Mouse (Mus musculus) CH12.LX (cell line): ENCODE measurements around the gene Arrdc2. TPM values are rescaled to one million over a fixed set of nuclear protein-coding genes. Genes with fewer than 3 reads are reported as not detected.

ENCODE experiments used
- DNase-seq: peaks from one replicate; pipeline ENCODE4 v3.0.0-alpha.2; 2013; ENCODE audit errors: extremely low read depth
- H3K27ac ChIP-seq: 2 replicates; pipeline ENCODE4 v1.5.1; 2012; ENCODE audit warnings: low read depth, mild to moderate bottlenecking, control low read depth, moderate library complexity; ENCODE audit not compliant: insufficient read depth
- H3K27me3 ChIP-seq: replicated peaks from 2 replicates; pipeline ENCODE3; 2012; ENCODE audit warnings: inconsistent platforms
- H3K36me3 ChIP-seq, 2 experiments: replicated peaks in 1 of 2; 2 replicates each; pipeline versions ENCODE3 to v1.6.1; 2012; ENCODE audit warnings: inconsistent platforms in 1 of 2, low read length in 1 of 2, mild to moderate bottlenecking in 1 of 2, mixed read lengths in 1 of 2, moderate library complexity in 1 of 2; ENCODE audit not compliant: control insufficient read depth in 1 of 2, insufficient read depth in 1 of 2
- H3K4me1 ChIP-seq, 2 experiments: 2 replicates each; pipeline ENCODE4 v1.6.1; 2012; ENCODE audit warnings: inconsistent platforms in 1 of 2, moderate library complexity in 1 of 2; ENCODE audit not compliant: insufficient read depth in 2 of 2, control insufficient read depth in 1 of 2
- H3K4me2 ChIP-seq: 2 replicates; pipeline ENCODE4 v1.6.1; 2012; ENCODE audit warnings: low read depth, mild to moderate bottlenecking, control low read depth; ENCODE audit not compliant: poor library complexity, insufficient read depth, severe bottlenecking
- H3K4me3 ChIP-seq, 3 experiments: fragments of 150-350 bp in 1 of 3; sonication (generic) in 1 of 3; replicated peaks in 1 of 3; 2 replicates each; pipeline versions ENCODE3 to v1.5.1; 2011 to 2012; ENCODE audit warnings: low read depth in 2 of 3, low read length in 2 of 3, mild to moderate bottlenecking in 2 of 3, moderate library complexity in 2 of 3, control low read depth in 1 of 3, improper control_type of control experiment in 1 of 3, inconsistent platforms in 1 of 3, mixed read lengths in 1 of 3; ENCODE audit not compliant: poor library complexity in 1 of 3
- H3K79me2 ChIP-seq: replicated peaks from 2 replicates; pipeline ENCODE4 v1.6.1; 2012; ENCODE audit warnings: mild to moderate bottlenecking, moderate library complexity; ENCODE audit not compliant: control insufficient read depth, poor library complexity, insufficient read depth, severe bottlenecking; ENCODE audit errors: extremely low read depth
- H3K9ac ChIP-seq: 2 replicates; pipeline ENCODE4 v1.6.1; 2012; ENCODE audit warnings: low read depth, mild to moderate bottlenecking, control low read depth, moderate library complexity; ENCODE audit not compliant: insufficient read depth
- H3K9me3 ChIP-seq: replicated peaks from 2 replicates; pipeline ENCODE3; 2012; ENCODE audit warnings: low read length, inconsistent platforms, mixed read lengths
- CHD2 ChIP-seq: IDR thresholded peaks from 2 replicates; pipeline ENCODE4 v1.6.1; 2011; ENCODE audit warnings: low read length, improper control_type of control experiment
- E2F4 ChIP-seq: IDR thresholded peaks from 2 replicates; pipeline ENCODE4 v1.6.1; 2011; ENCODE audit warnings: low read depth, low read length, improper control_type of control experiment; ENCODE audit not compliant: insufficient replicate concordance
- ETS1 ChIP-seq: conservative IDR thresholded peaks from 2 replicates; pipeline ENCODE4 v1.6.1; 2012; ENCODE audit warnings: low read depth, mild to moderate bottlenecking, inconsistent platforms, low read length, improper control_type of control experiment, moderate library complexity
- JUN ChIP-seq: IDR thresholded peaks from 2 replicates; pipeline ENCODE4 v1.6.1; 2011; ENCODE audit warnings: low read depth, mild to moderate bottlenecking, low read length, improper control_type of control experiment, moderate library complexity; ENCODE audit not compliant: insufficient read depth
- KAT2A ChIP-seq: IDR thresholded peaks from 2 replicates; pipeline ENCODE4 v1.6.1; 2012; ENCODE audit warnings: low read length, improper control_type of control experiment, inconsistent platforms; ENCODE audit not compliant: insufficient replicate concordance
- MAFK ChIP-seq: IDR thresholded peaks from 2 replicates; pipeline ENCODE4 v1.6.1; 2011; ENCODE audit warnings: low read length, improper control_type of control experiment; ENCODE audit not compliant: insufficient replicate concordance
- MAZ ChIP-seq: IDR thresholded peaks from 2 replicates; pipeline ENCODE4 v1.6.1; 2012; ENCODE audit warnings: low read depth, mild to moderate bottlenecking, inconsistent platforms, low read length, improper control_type of control experiment, moderate library complexity
- MEF2A ChIP-seq: IDR thresholded peaks from 2 replicates; pipeline ENCODE4 v1.6.1; 2014; ENCODE audit warnings: low read depth, mild to moderate bottlenecking, inconsistent platforms, low read length, improper control_type of control experiment, borderline replicate concordance
- MYC ChIP-seq: IDR thresholded peaks from 2 replicates; pipeline ENCODE4 v1.6.1; 2011; ENCODE audit warnings: low read depth, mild to moderate bottlenecking, improper control_type of control experiment, low read length
- NELFE ChIP-seq: IDR thresholded peaks from 2 replicates; pipeline ENCODE4 v1.6.1; 2011; ENCODE audit warnings: low read depth, low read length, improper control_type of control experiment
- PAX5 ChIP-seq: IDR thresholded peaks from 2 replicates; pipeline ENCODE4 v1.6.1; 2012; ENCODE audit warnings: low read length, inconsistent platforms, mixed read lengths
- RAD21 ChIP-seq: IDR thresholded peaks from 2 replicates; pipeline ENCODE4 v1.6.1; 2011; ENCODE audit warnings: low read depth, mild to moderate bottlenecking, low read length, improper control_type of control experiment, moderate library complexity
- RCOR1 ChIP-seq: conservative IDR thresholded peaks from 2 replicates; pipeline ENCODE4 v1.6.1; 2012; ENCODE audit warnings: low read depth, mild to moderate bottlenecking, inconsistent platforms, low read length, improper control_type of control experiment
- SIN3A ChIP-seq: IDR thresholded peaks from 2 replicates; pipeline ENCODE4 v1.6.1; 2012; ENCODE audit warnings: low read length, improper control_type of control experiment, inconsistent platforms
- TCF12 ChIP-seq: IDR thresholded peaks from 2 replicates; pipeline ENCODE4 v1.6.1; 2014; ENCODE audit warnings: low read depth, mild to moderate bottlenecking, inconsistent platforms, low read length, improper control_type of control experiment
- UBTF ChIP-seq: IDR thresholded peaks from 2 replicates; pipeline ENCODE4 v1.6.1; 2012; ENCODE audit warnings: low read depth, mild to moderate bottlenecking, inconsistent platforms, low read length, improper control_type of control experiment, moderate library complexity
- USF1 ChIP-seq: IDR thresholded peaks from 2 replicates; pipeline ENCODE4 v1.6.1; 2014; ENCODE audit warnings: low read depth, mild to moderate bottlenecking, inconsistent platforms, low read length, improper control_type of control experiment
- ZC3H11A ChIP-seq: IDR thresholded peaks from 2 replicates; pipeline ENCODE4 v1.6.1; 2012; ENCODE audit warnings: low read depth, mild to moderate bottlenecking, inconsistent platforms, low read length, improper control_type of control experiment
- ZKSCAN1 ChIP-seq: IDR thresholded peaks from 2 replicates; pipeline ENCODE4 v1.6.1; 2012; ENCODE audit warnings: low read depth, inconsistent platforms, low read length, improper control_type of control experiment, borderline replicate concordance
- ZMIZ1 ChIP-seq: IDR thresholded peaks from 2 replicates; pipeline ENCODE4 v1.6.1; 2012; ENCODE audit warnings: low read depth, mild to moderate bottlenecking, inconsistent platforms, low read length, improper control_type of control experiment
- dilution Hi-C: fragments of 300-500 bp; cut with MboI; formaldehyde crosslinking; loops from 2 replicates; pipeline ENCODE4 v1.14.3; 2020; ENCODE audit warnings: low sequenced_read_pairs; ENCODE audit not compliant: extremely low pct_unique_long_range_greater_than_20kb, extremely low pct_ligation_motif_present
- in situ Hi-C: fragments of 300-500 bp; cut with MboI; formaldehyde crosslinking; loops from 3 replicates; pipeline ENCODE4 v1.14.3; 2019; ENCODE audit warnings: low sequenced_read_pairs, low pct_ligation_motif_present, low pct_unique_long_range_greater_than_20kb, mixed read lengths
- polyA plus RNA-seq: library from polyadenylated mRNA; unstranded; fragments of >175 nt; gene quantifications from 2 replicates; pipeline ENCODE4 v1.2.1, GENCODE M21; 2012; ENCODE audit warnings: low read depth; ENCODE audit not compliant: insufficient read length
- total RNA-seq, 2 experiments: library from RNA; depleted of rRNA; stranded (reverse); fragments of 300-350 nt in 1 of 2; fragments of >200 nt in 1 of 2; gene quantifications; 2 replicates each; pipeline ENCODE4 v1.2.3; 2012 to 2014

Arrdc2 gene
- total and polyA plus RNA-seq, 3 experiments, result 5.6 to 8.0 (median 6.1) TPM

DNA sequence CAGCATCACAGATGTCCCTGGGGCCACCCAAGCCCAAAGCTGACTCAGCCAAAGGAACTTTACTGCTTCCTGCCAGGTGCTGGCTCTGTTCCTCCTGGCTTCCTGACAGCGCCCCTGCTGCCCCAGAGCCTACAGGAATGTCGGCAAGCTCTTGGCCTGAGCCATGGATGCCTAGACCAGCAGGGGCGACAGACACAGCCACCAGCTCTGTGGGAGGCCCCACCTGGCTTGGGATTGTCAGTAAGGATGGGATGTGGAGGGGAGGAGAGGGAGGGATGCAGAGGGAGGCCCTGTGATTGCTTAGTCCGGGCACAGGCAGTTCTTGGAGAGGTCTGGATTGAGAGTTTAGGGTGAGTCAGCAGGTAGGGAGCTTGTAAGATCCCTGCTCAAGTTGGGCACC lies 40.6 kb upstream of the Arrdc2 start:
- in situ Hi-C loops, result no loop called here
- dilution Hi-C loops, result no loop called here
- TF ChIP-seq KAT2A, result no peak
- no peak for TF ChIP-seq MEF2A
- no peak for TF ChIP-seq ETS1
- no peak for TF ChIP-seq SIN3A
- no peak for TF ChIP-seq UBTF
- TF ChIP-seq CHD2, result no peak
- TF ChIP-seq MYC, result no peak
- TF ChIP-seq ZKSCAN1, result no peak
- no peak for TF ChIP-seq PAX5
- no peak for TF ChIP-seq E2F4
- no peak for TF ChIP-seq RAD21
- no peak for TF ChIP-seq JUN
- Histone ChIP-seq H3K4me1 (peaks cover 4 to 26% of the 10 kb centered on the region in 2 experiments), H3K4me3 (no peak overlapping the region), H3K36me3 (peaks cover 0 to 32% of the 10 kb centered on the region in 2 experiments), H3K9ac (no peak overlapping the region), H3K27me3 (no peaks in the 10 kb centered on the region), H3K27ac (no peak overlapping the region), H3K9me3 (no peaks in the 10 kb centered on the region), H3K79me2 (no peaks in the 10 kb centered on the region), H3K4me2 (no peak overlapping the region)
- DNase-seq, result no peak

DNA sequence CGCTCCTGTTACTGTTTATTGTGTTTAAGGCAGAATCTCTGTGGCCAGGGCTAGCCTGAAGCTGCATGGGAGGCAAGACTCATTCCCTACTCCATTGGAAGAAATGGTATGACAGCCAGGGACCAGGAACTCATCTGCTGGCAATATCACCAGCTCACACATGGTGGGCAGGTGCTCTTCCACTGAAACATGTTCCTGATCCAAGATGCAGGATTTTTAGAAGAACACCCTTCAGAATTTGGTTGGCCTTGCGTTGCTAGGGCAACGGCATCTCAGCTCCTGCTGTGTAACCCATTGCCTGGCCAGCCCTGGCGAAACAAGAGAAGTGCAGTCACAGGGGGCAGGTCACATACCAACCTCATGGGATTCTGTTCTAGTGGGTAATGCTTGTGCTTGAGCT lies 40.0 kb upstream of the Arrdc2 start:
- peaks cover 0 to 27% of the 10 kb centered on the region in 2 experiments for H3K36me3 ChIP-seq
- no peaks in the 10 kb centered on the region for H3K79me2 ChIP-seq
- no peaks in the 10 kb centered on the region for H3K27me3 ChIP-seq
- no peak overlapping the region for H3K4me2 ChIP-seq
- peaks cover 0 to 20% of the 10 kb centered on the region in 2 experiments; a peak in 2 of 4 replicates for H3K4me1 ChIP-seq
- H3K4me3 ChIP-seq, result no peak overlapping the region
- H3K9me3 ChIP-seq, result no peaks in the 10 kb centered on the region
- no peak for TF ChIP-seq MYC
- TF ChIP-seq KAT2A, result no peak
- no peak for TF ChIP-seq ZC3H11A
- no peak for TF ChIP-seq TCF12
- no peak for TF ChIP-seq MAFK
- TF ChIP-seq MAZ, result no peak
- TF ChIP-seq SIN3A, result no peak
- no peak for TF ChIP-seq NELFE
- TF ChIP-seq ETS1, result no peak
- no peak for TF ChIP-seq ZMIZ1
- no peak for TF ChIP-seq USF1
- TF ChIP-seq MEF2A, result no peak
- no peak for TF ChIP-seq RCOR1
- no peak overlapping the region for H3K9ac ChIP-seq
- no peak overlapping the region for H3K27ac ChIP-seq
- in situ Hi-C loops (no loop called here), dilution Hi-C loops (no loop called here)
- no peak for DNase-seq
